Comparison of ENCODE assay signal across 11 mouse cellular contexts in the genomic region with DNA sequence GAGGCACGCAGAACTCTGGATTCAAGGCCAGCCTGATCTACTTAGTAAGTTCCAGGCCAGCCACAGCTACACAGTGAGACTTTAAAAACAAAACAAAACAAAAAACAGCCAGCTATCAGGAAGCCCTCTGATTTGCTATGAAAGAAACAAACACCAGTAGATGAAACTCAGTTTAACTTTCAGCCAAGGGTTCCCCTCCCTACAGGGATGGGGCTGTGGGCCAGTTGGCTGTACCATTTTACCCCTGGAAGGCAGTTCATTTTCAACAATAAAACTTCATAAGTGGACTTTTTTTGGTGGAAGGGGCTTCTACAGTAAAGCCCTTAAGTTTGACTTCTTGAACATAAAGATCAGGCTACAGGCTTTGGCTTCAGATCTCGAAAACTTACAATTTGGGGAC. TPM values are rescaled to one million over a fixed set of nuclear protein-coding genes. Genes with fewer than 3 reads are reported as not detected.
DNase-seq lines count a peak whose midpoint lies in the region; ATAC-seq and TF ChIP-seq lines count a peak whose summit lies in the region.
"Had no signal": no experiment of that assay in that cellular context is flagged by ENCODE, and none has a peak within 500 bp of the region (broad histone marks: within the 10 kb centered on the region; RNA-seq: fewer than 3 reads in every experiment).

No protein-coding gene starts in this region.

- no peak for TF ChIP-seq EP300 in heart, postnatal 0 days (IDR thresholded peaks at IDR 0.05; ENCODE audit: low read depth)

- H3K4me1 ChIP-seq in embryonic facial prominence, embryonic 11.5 days (ENCODE audit: control insufficient read depth, insufficient read depth, low read length): no peaks in the 10 kb centered on the region
- peaks cover 11% of the 10 kb centered on the region; the same call in 1 of the 2 replicates for H3K4me1 ChIP-seq in heart, postnatal 0 days (ENCODE audit: control insufficient read depth, insufficient read depth)
- peaks cover 16% of the 10 kb centered on the region for H3K4me1 ChIP-seq in midbrain, embryonic 12.5 days

- H3K27me3 ChIP-seq in embryonic facial prominence, embryonic 11.5 days (ENCODE audit: control insufficient read depth, insufficient read depth, low read length): no peaks in the 10 kb centered on the region
- H3K27me3 ChIP-seq in heart, postnatal 0 days (ENCODE audit: control insufficient read depth, insufficient read depth, low read length): no peaks in the 10 kb centered on the region
- H3K27me3 ChIP-seq in midbrain, embryonic 12.5 days: no peaks in the 10 kb centered on the region

- H3K36me3 ChIP-seq in embryonic facial prominence, embryonic 11.5 days (replicated peaks; ENCODE audit: control insufficient read depth, insufficient read depth, low read depth, low read length): no peaks in the 10 kb centered on the region
- H3K36me3 ChIP-seq in heart, postnatal 0 days (replicated peaks; ENCODE audit: control insufficient read depth, insufficient read depth, low read length): no peaks in the 10 kb centered on the region; the same call in 1 of the 2 replicates
- peaks cover 11% of the 10 kb centered on the region; the same call in 1 of the 2 replicates for H3K36me3 ChIP-seq in midbrain, embryonic 12.5 days

- no peaks in the 10 kb centered on the region for H3K9me3 ChIP-seq in embryonic facial prominence, embryonic 11.5 days (replicated peaks; ENCODE audit: control insufficient read depth, low read length)
- no peaks in the 10 kb centered on the region for H3K9me3 ChIP-seq in heart, postnatal 0 days (replicated peaks; ENCODE audit: control insufficient read depth, low read length)
- no peaks in the 10 kb centered on the region for H3K9me3 ChIP-seq in midbrain, embryonic 12.5 days

- intact Hi-C loops in heart, postnatal 25 days (cut with DNase I): no loop called here

- H3K9ac ChIP-seq in embryonic facial prominence, embryonic 11.5 days (replicated peaks; ENCODE audit: low read length): 0 out of 2 replicates have a peak overlapping the region, but pooled peaks have one; percentile 7
- no peak overlapping the region for H3K9ac ChIP-seq in heart, postnatal 0 days (replicated peaks; ENCODE audit: low read depth, low read length)
- peak overlapping the region; percentile 87; the same call in 1 of the 2 replicates for H3K9ac ChIP-seq in midbrain, embryonic 12.5 days (replicated peaks)

- TF ChIP-seq CTCF in heart, postnatal 0 days (IDR thresholded peaks at IDR 0.05; ENCODE audit: low read depth): no peak

- no peak overlapping the region; the same call in 1 of the 2 replicates for H3K4me3 ChIP-seq in embryonic facial prominence, embryonic 11.5 days (ENCODE audit: low read depth, low read length)
- H3K4me3 ChIP-seq in heart, postnatal 0 days (ENCODE audit: low read depth, low read length): peak overlapping the region; percentile 71; the same call in 1 of the 2 replicates
- H3K4me3 ChIP-seq in midbrain, embryonic 12.5 days: peak overlapping the region; percentile 70; the same call in 1 of the 2 replicates

- ATAC-seq in embryonic facial prominence, embryonic 11.5 days (replicated peaks; ENCODE audit: insufficient number of reproducible peaks, low FRiP score, low TSS enrichment, low read depth): no peak
- ATAC-seq in heart, postnatal 0 days (ENCODE audit: insufficient read depth, low read depth): no peak
- no peak for ATAC-seq in midbrain, embryonic 12.5 days (ENCODE audit: low FRiP score, low read depth)
- no peak for ATAC-seq in activated CD4-positive, CD25-positive, alpha-beta regulatory T cell, adult 4 months

- H3K27ac ChIP-seq in embryonic facial prominence, embryonic 11.5 days (replicated peaks; ENCODE audit: low read depth, low read length): no peak overlapping the region
- H3K27ac ChIP-seq in heart, postnatal 0 days (ENCODE audit: low read depth): no peak overlapping the region
- H3K27ac ChIP-seq in midbrain, embryonic 12.5 days (replicated peaks): no peak overlapping the region

- DNase-seq in heart, adult 18-20 months: peak; percentile 49 to 63
- no peak for DNase-seq in heart, postnatal 25 days (ENCODE audit: low spot score)
- no peak for DNase-seq in embryonic facial prominence, embryonic 11.5 days (ENCODE audit: low spot score)
- no peak for DNase-seq in heart, postnatal 0 days (ENCODE audit: low spot score)
- no peak for DNase-seq in thymus, postnatal 14 days
- DNase-seq in left cerebral cortex, adult 9 months (ENCODE audit: low spot score in 2 of 2): no peak
- DNase-seq: cerebellum, adult 2 months had no signal

- WGBS in embryonic facial prominence, embryonic 11.5 days: 100% methylated on average over 2 of the region's 2 CpGs
- WGBS in heart, postnatal 0 days: 88% methylated on average over 2 of the region's 2 CpGs
- 95% methylated on average over 2 of the region's 2 CpGs for WGBS in midbrain, embryonic 12.5 days

- H3K4me2 ChIP-seq in embryonic facial prominence, embryonic 11.5 days (ENCODE audit: low read depth, low read length): peak overlapping the region; percentile 7; the same call in 1 of the 2 replicates
- peak overlapping the region; percentile 86; the same call in 1 of the 2 replicates for H3K4me2 ChIP-seq in heart, postnatal 0 days (ENCODE audit: low read depth, low read length)
- peak overlapping the region; percentile 93 for H3K4me2 ChIP-seq in midbrain, embryonic 12.5 days (replicated peaks)

RNA-seq across cellular contexts. Expression of gene Mrtfa, which starts 1.5 kb away (rescaled TPM):
- 10 to 100 TPM in 1 of 2 experiments, 1 to 10 TPM in 1; 8.6 to 10.1 TPM for total RNA-seq in heart, adult 18-20 months (2021)
- total RNA-seq in heart, postnatal 25 days (2021): 1 to 10 TPM; 8.2 to 9.1 TPM
- 15.5 and 18.4 TPM in 2 replicates for polyA plus RNA-seq in embryonic facial prominence, embryonic 11.5 days (2014; fragmentation: Nextera tagmentation; extraction: Ambion mirVana)
- 11.4 and 26.0 TPM in 2 replicates for total RNA-seq in heart, postnatal 0 days (2014; rRNA removed; ENCODE audit: low replicate concordance)
- 4.9 and 5.8 TPM in 2 replicates for polyA plus RNA-seq in heart, postnatal 0 days (2015; fragmentation: Nextera tagmentation; extraction: Ambion mirVana)
- polyA plus RNA-seq in midbrain, embryonic 12.5 days (2016; fragmentation: Nextera tagmentation; extraction: Ambion mirVana): 29.2 and 29.4 TPM in 2 replicates
- 10 to 100 TPM; 45.2 to 54.3 TPM for polyA plus RNA-seq in activated CD4-positive, CD25-positive, alpha-beta regulatory T cell, adult 4 months (2017; shearing (Covaris generic))

RNA-seq across cellular contexts. Expression of gene Mchr1, which starts 46.2 kb away (rescaled TPM):
- total RNA-seq in heart, adult 18-20 months (2021): not detected
- total RNA-seq in heart, postnatal 25 days (2021): not detected
- 0.21 and 0.76 TPM in 2 replicates for polyA plus RNA-seq in embryonic facial prominence, embryonic 11.5 days (2014; fragmentation: Nextera tagmentation; extraction: Ambion mirVana)
- total RNA-seq in heart, postnatal 0 days (2014; rRNA removed; ENCODE audit: low replicate concordance): 4.2 TPM in 1 of 2 replicates, not detected in the other
- polyA plus RNA-seq in heart, postnatal 0 days (2015; fragmentation: Nextera tagmentation; extraction: Ambion mirVana): not detected in 2 replicates
- 0.81 and 0.98 TPM in 2 replicates for polyA plus RNA-seq in midbrain, embryonic 12.5 days (2016; fragmentation: Nextera tagmentation; extraction: Ambion mirVana)
- under 1 TPM in 1 of 2 experiments, not detected in 1; 0.30 TPM for polyA plus RNA-seq in activated CD4-positive, CD25-positive, alpha-beta regulatory T cell, adult 4 months (2017; shearing (Covaris generic))
- total RNA-seq: heart, postnatal 14 days; liver, adult 2 months had no signal
- polyA plus RNA-seq: liver, adult 2 months had no signal

Comparison
In these comparisons a context has a peak if more than half of its experiments do, and no peak if none do; other contexts are left out.
1. DNase-seq: peak in heart, adult 18-20 months (2 of 2); none in heart, postnatal 25 days (single experiment), embryonic facial prominence, embryonic 11.5 days (single experiment), heart, postnatal 0 days (single experiment), thymus, postnatal 14 days (single experiment) and left cerebral cortex, adult 9 months (0 of 2).
2. H3K4me2 ChIP-seq: peak in every context shown above with its lines; median percentile 93 in midbrain, embryonic 12.5 days; 86 in heart, postnatal 0 days; 7 in embryonic facial prominence, embryonic 11.5 days.